Comparison of ENCODE assay signal across 10 mouse cellular contexts in the genomic region with DNA sequence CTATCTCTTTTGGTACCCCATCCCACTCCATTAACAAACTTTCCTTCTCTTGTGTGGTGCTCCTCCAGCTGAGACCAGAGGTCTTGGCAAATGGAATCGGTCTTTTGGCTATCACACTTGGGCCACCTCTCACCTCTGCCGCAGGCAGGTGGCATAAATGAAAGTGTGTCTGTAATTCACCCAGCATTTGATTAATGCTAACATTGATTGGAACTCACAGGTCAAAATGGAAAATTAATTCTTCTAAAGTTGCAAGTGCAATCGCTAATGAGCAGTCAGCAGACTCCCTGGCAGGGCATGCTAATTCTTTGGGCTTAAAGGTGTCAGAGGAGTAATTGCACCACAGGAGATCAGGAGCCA. TPM values are rescaled to one million over a fixed set of nuclear protein-coding genes. Genes with fewer than 3 reads are reported as not detected.
DNase-seq lines count a peak whose midpoint lies in the region; ATAC-seq and TF ChIP-seq lines count a peak whose summit lies in the region.
"Had no signal": no experiment of that assay in that cellular context is flagged by ENCODE, and none has a peak within 500 bp of the region (broad histone marks: within the 10 kb centered on the region; RNA-seq: fewer than 3 reads in every experiment).

No protein-coding gene starts in this region.

- H3K4me2 ChIP-seq in forebrain, embryonic 11.5 days (ENCODE audit: low read depth, low read length, severe bottlenecking) = no peak overlapping the region
- peak overlapping the region; percentile 48 for H3K4me2 ChIP-seq in kidney, postnatal 0 days (ENCODE audit: low read length)
- H3K4me2 ChIP-seq in forebrain, embryonic 14.5 days (ENCODE audit: low read length) = no peak overlapping the region; the same call in 1 of the 2 replicates
- peak overlapping the region; percentile 34; the same call in 1 of the 2 replicates for H3K4me2 ChIP-seq in liver, embryonic 12.5 days

- no peaks in the 10 kb centered on the region for H3K27me3 ChIP-seq in forebrain, embryonic 10.5 days (ENCODE audit: poor library complexity, severe bottlenecking)
- no peaks in the 10 kb centered on the region for H3K27me3 ChIP-seq in forebrain, embryonic 11.5 days (ENCODE audit: control insufficient read depth, insufficient read depth, low read length)
- H3K27me3 ChIP-seq in kidney, postnatal 0 days (ENCODE audit: insufficient read depth, low read length) = no peaks in the 10 kb centered on the region
- no peaks in the 10 kb centered on the region for H3K27me3 ChIP-seq in forebrain, embryonic 14.5 days (replicated peaks; ENCODE audit: control insufficient read depth, insufficient read depth, low read length)
- no peaks in the 10 kb centered on the region for H3K27me3 ChIP-seq in liver, embryonic 12.5 days (replicated peaks)

- ATAC-seq in forebrain, embryonic 11.5 days (replicated peaks; ENCODE audit: low FRiP score) = no peak
- ATAC-seq in kidney, postnatal 0 days (replicated peaks; ENCODE audit: low FRiP score, low read depth) = no peak
- peak; percentile 23; the same call in 1 of the 2 replicates for ATAC-seq in forebrain, embryonic 14.5 days
- no peak for ATAC-seq in liver, embryonic 12.5 days
- ATAC-seq: Patski had no signal

- DNase-seq in forebrain, embryonic 10.5 days (ENCODE audit: extremely low spot score, low spot score) = no peak
- no peak for DNase-seq in forebrain, embryonic 11.5 days (ENCODE audit: low spot score)
- DNase-seq in kidney, postnatal 0 days (ENCODE audit: low spot score) = no peak
- DNase-seq in kidney, postnatal 4 days = no peak
- DNase-seq in forebrain, embryonic 14.5 days (ENCODE audit: low spot score) = peak; percentile 24
- DNase-seq in adrenal gland, postnatal 4 days (ENCODE audit: low spot score in 2 of 2) = no peak
- DNase-seq in retina, embryonic 14.5 days (ENCODE audit: low spot score) = no peak
- DNase-seq: layer of hippocampus, adult 9-11 months had no signal

- no peak overlapping the region for H3K4me3 ChIP-seq in forebrain, embryonic 10.5 days
- no peak overlapping the region for H3K4me3 ChIP-seq in forebrain, embryonic 11.5 days (ENCODE audit: low read depth, low read length)
- H3K4me3 ChIP-seq in kidney, postnatal 0 days (replicated peaks; ENCODE audit: low read depth, low read length) = peak overlapping the region; percentile 21; the same call in 1 of the 2 replicates
- H3K4me3 ChIP-seq in forebrain, embryonic 14.5 days (ENCODE audit: low read depth, low read length) = no peak overlapping the region
- no peak overlapping the region for H3K4me3 ChIP-seq in liver, embryonic 12.5 days

- no peaks in the 10 kb centered on the region for H3K36me3 ChIP-seq in forebrain, embryonic 10.5 days (replicated peaks)
- H3K36me3 ChIP-seq in forebrain, embryonic 11.5 days (ENCODE audit: control insufficient read depth, insufficient read depth, low read length) = no peaks in the 10 kb centered on the region
- H3K36me3 ChIP-seq in kidney, postnatal 0 days (ENCODE audit: insufficient read depth, low read length) = no peaks in the 10 kb centered on the region
- no peaks in the 10 kb centered on the region for H3K36me3 ChIP-seq in forebrain, embryonic 14.5 days (ENCODE audit: control insufficient read depth, insufficient read depth, low read length)
- no peaks in the 10 kb centered on the region for H3K36me3 ChIP-seq in liver, embryonic 12.5 days

- H3K27ac ChIP-seq in forebrain, embryonic 10.5 days = peak overlapping the region; percentile 44; the same call in 1 of the 2 replicates
- H3K27ac ChIP-seq in forebrain, embryonic 11.5 days (ENCODE audit: low read depth, low read length) = no peak overlapping the region
- H3K27ac ChIP-seq in kidney, postnatal 0 days = no peak overlapping the region
- H3K27ac ChIP-seq in forebrain, embryonic 14.5 days (ENCODE audit: low read depth, low read length) = no peak overlapping the region
- H3K27ac ChIP-seq in liver, embryonic 12.5 days = no peak overlapping the region

- H3K4me1 ChIP-seq in forebrain, embryonic 10.5 days = peaks cover 14% of the 10 kb centered on the region
- H3K4me1 ChIP-seq in forebrain, embryonic 11.5 days (replicated peaks; ENCODE audit: control insufficient read depth, insufficient read depth, low read length) = no peaks in the 10 kb centered on the region
- H3K4me1 ChIP-seq in kidney, postnatal 0 days (replicated peaks; ENCODE audit: insufficient read depth, low read length) = no peaks in the 10 kb centered on the region; the same call in 1 of the 2 replicates
- peaks cover 10% of the 10 kb centered on the region; the same call in 1 of the 2 replicates for H3K4me1 ChIP-seq in forebrain, embryonic 14.5 days (ENCODE audit: control insufficient read depth, insufficient read depth, low read length)
- no peaks in the 10 kb centered on the region for H3K4me1 ChIP-seq in liver, embryonic 12.5 days

- H3K9me3 ChIP-seq in forebrain, embryonic 10.5 days = 0 out of 2 replicates have a peak, but pooled peaks cover 3% of the 10 kb centered on the region
- no peaks in the 10 kb centered on the region for H3K9me3 ChIP-seq in forebrain, embryonic 11.5 days (ENCODE audit: control insufficient read depth, low read length)
- H3K9me3 ChIP-seq in kidney, postnatal 0 days (replicated peaks; ENCODE audit: low read length) = no peaks in the 10 kb centered on the region
- no peaks in the 10 kb centered on the region for H3K9me3 ChIP-seq in forebrain, embryonic 14.5 days (replicated peaks; ENCODE audit: control insufficient read depth, low read length)
- H3K9me3 ChIP-seq in liver, embryonic 12.5 days (replicated peaks) = no peaks in the 10 kb centered on the region

- WGBS in forebrain, embryonic 10.5 days = 73% methylated on average over 3 of the region's 3 CpGs
- WGBS in forebrain, embryonic 11.5 days = 73% methylated on average over 3 of the region's 3 CpGs
- 36% methylated on average over 3 of the region's 3 CpGs for WGBS in kidney, postnatal 0 days
- 47% methylated on average over 3 of the region's 3 CpGs for WGBS in forebrain, embryonic 14.5 days
- 36% methylated on average over 3 of the region's 3 CpGs for WGBS in liver, embryonic 12.5 days (ENCODE audit: insufficient replicate concordance)

- H3K9ac ChIP-seq in forebrain, embryonic 11.5 days (ENCODE audit: low read length) = no peak overlapping the region
- H3K9ac ChIP-seq in kidney, postnatal 0 days (ENCODE audit: low read depth, low read length) = 0 out of 2 replicates have a peak overlapping the region, but pooled peaks have one; percentile 32
- H3K9ac ChIP-seq in forebrain, embryonic 14.5 days (ENCODE audit: low read length) = no peak overlapping the region
- H3K9ac ChIP-seq in liver, embryonic 12.5 days = no peak overlapping the region

- TF ChIP-seq CTCF in kidney, postnatal 0 days (IDR thresholded peaks at IDR 0.05; ENCODE audit: low read depth) = no peak

RNA-seq across cellular contexts. Expression of a gene that starts 3.2 kb away (rescaled TPM):
- polyA plus RNA-seq in forebrain, embryonic 10.5 days (2016; fragmentation: Nextera tagmentation; extraction: Ambion mirVana) = not detected in 2 replicates
- polyA plus RNA-seq in forebrain, embryonic 11.5 days (2014; fragmentation: Nextera tagmentation; extraction: Ambion mirVana) = not detected in 2 replicates
- polyA plus RNA-seq in kidney, postnatal 0 days (2015; fragmentation: Nextera tagmentation; extraction: Ambion mirVana) = not detected in 2 replicates
- polyA plus RNA-seq in forebrain, embryonic 14.5 days (2014; fragmentation: Nextera tagmentation; extraction: Ambion mirVana) = not detected in 2 replicates
- polyA plus RNA-seq in liver, embryonic 12.5 days (2016; fragmentation: Nextera tagmentation; extraction: Ambion mirVana) = not detected in 2 replicates
- not detected for total RNA-seq in adrenal gland, postnatal 4 days (2021)
- polyA plus RNA-seq: Patski had no signal

RNA-seq across cellular contexts. Expression of a gene that starts 39.3 kb away (rescaled TPM):
- polyA plus RNA-seq in forebrain, embryonic 10.5 days (2016; fragmentation: Nextera tagmentation; extraction: Ambion mirVana) = 0.53 and 0.62 TPM in 2 replicates
- 0.75 and 0.81 TPM in 2 replicates for polyA plus RNA-seq in forebrain, embryonic 11.5 days (2014; fragmentation: Nextera tagmentation; extraction: Ambion mirVana)
- polyA plus RNA-seq in kidney, postnatal 0 days (2015; fragmentation: Nextera tagmentation; extraction: Ambion mirVana) = 0.51 and 0.64 TPM in 2 replicates
- 0.89 and 0.98 TPM in 2 replicates for polyA plus RNA-seq in forebrain, embryonic 14.5 days (2014; fragmentation: Nextera tagmentation; extraction: Ambion mirVana)
- 0.06 TPM in 1 of 2 replicates, not detected in the other for polyA plus RNA-seq in liver, embryonic 12.5 days (2016; fragmentation: Nextera tagmentation; extraction: Ambion mirVana)
- under 1 TPM; 0.28 TPM for total RNA-seq in adrenal gland, postnatal 4 days (2021)

Comparison
In these comparisons a context has a peak if more than half of its experiments do, and no peak if none do; other contexts are left out.
1. H3K4me2 ChIP-seq: peak in kidney, postnatal 0 days (single experiment) and liver, embryonic 12.5 days (single experiment); none in forebrain, embryonic 11.5 days (single experiment) and forebrain, embryonic 14.5 days (single experiment).